Mouse (Mus musculus): ENCODE measurements around the gene Tmem132b. TPM values are rescaled to one million over a fixed set of nuclear protein-coding genes. Genes with fewer than 3 reads are reported as not detected.

Gene Tmem132b
- polyA plus RNA-seq, 1 experiment from 2014 or later = not detected

- no peak overlapping the region for H3K4me2 ChIP-seq (ENCODE audit: low read depth, low read length)
- no peaks in the 10 kb centered on the region for H3K36me3 ChIP-seq (replicated peaks; ENCODE audit: insufficient read depth, low read length)
- no peak for DNase-seq
- no peaks in the 10 kb centered on the region for H3K4me1 ChIP-seq (ENCODE audit: insufficient read depth)
- 0 out of 2 replicates have a peak, but pooled peaks cover under 1% of the 10 kb centered on the region for H3K9me3 ChIP-seq (ENCODE audit: low read length)
- H3K4me3 ChIP-seq (ENCODE audit: low read depth, low read length) = no peak overlapping the region
- ATAC-seq = no peak
- TF ChIP-seq CTCF (IDR thresholded peaks at IDR 0.05; ENCODE audit: low read depth) = no peak
- TF ChIP-seq EP300 (IDR thresholded peaks at IDR 0.05; ENCODE audit: low read depth) = no peak
- H3K27ac ChIP-seq (ENCODE audit: low read depth) = no peak overlapping the region
- WGBS (ENCODE audit: insufficient replicate concordance) = 65% methylated on average over 6 of the region's 6 CpGs
- H3K9ac ChIP-seq (replicated peaks) = no peak overlapping the region
- no peaks in the 10 kb centered on the region for H3K27me3 ChIP-seq (ENCODE audit: insufficient read depth, low read length)
Observed at GRCm38 (mm10) chr5:125766941-125767340, 235.4 kb downstream of the Tmem132b start.

GRCm38 (mm10) chr5:125767950-125768349 is 236.4 kb downstream of the Tmem132b start:
- no peak for DNase-seq
- ATAC-seq = no peak
- Histone ChIP-seq H3K27me3 (ENCODE audit: insufficient read depth, low read length) (no peaks in the 10 kb centered on the region), H3K9me3 (ENCODE audit: low read length) (0 out of 2 replicates have a peak, but pooled peaks cover 6% of the 10 kb centered on the region), H3K4me3 (ENCODE audit: low read depth, low read length) (no peak overlapping the region), H3K27ac (ENCODE audit: low read depth) (no peak overlapping the region), H3K4me1 (ENCODE audit: insufficient read depth) (no peaks in the 10 kb centered on the region), H3K36me3 (replicated peaks; ENCODE audit: insufficient read depth, low read length) (no peaks in the 10 kb centered on the region), H3K9ac (replicated peaks) (no peak overlapping the region), H3K4me2 (ENCODE audit: low read depth, low read length) (no peak overlapping the region)
- WGBS (ENCODE audit: insufficient replicate concordance) = 47% methylated on average over 1 of the region's 1 CpGs
- TF ChIP-seq EP300 (IDR thresholded peaks at IDR 0.05; ENCODE audit: low read depth) (no peak), CTCF (IDR thresholded peaks at IDR 0.05; ENCODE audit: low read depth) (no peak)

GRCm38 (mm10) chr5:125772238-125772637 is 240.7 kb downstream of the Tmem132b start:
- Histone ChIP-seq H3K4me2 (ENCODE audit: low read depth, low read length) (no peak overlapping the region), H3K9me3 (ENCODE audit: low read length) (0 out of 2 replicates have a peak, but pooled peaks cover 9% of the 10 kb centered on the region), H3K27me3 (ENCODE audit: insufficient read depth, low read length) (no peaks in the 10 kb centered on the region), H3K9ac (replicated peaks) (no peak overlapping the region), H3K36me3 (replicated peaks; ENCODE audit: insufficient read depth, low read length) (no peaks in the 10 kb centered on the region), H3K27ac (ENCODE audit: low read depth) (no peak overlapping the region), H3K4me1 (ENCODE audit: insufficient read depth) (no peaks in the 10 kb centered on the region), H3K4me3 (ENCODE audit: low read depth, low read length) (no peak overlapping the region)
- TF ChIP-seq EP300 (IDR thresholded peaks at IDR 0.05; ENCODE audit: low read depth) = no peak
- TF ChIP-seq CTCF (IDR thresholded peaks at IDR 0.05; ENCODE audit: low read depth) = no peak
- no peak for ATAC-seq
- WGBS (ENCODE audit: insufficient replicate concordance) = 76% methylated on average over 4 of the region's 4 CpGs
- DNase-seq = no peak

- 37% methylated on average over 2 of the region's 2 CpGs for WGBS (ENCODE audit: insufficient replicate concordance)
- Histone ChIP-seq H3K4me3 (ENCODE audit: low read depth, low read length) (no peak overlapping the region), H3K27me3 (ENCODE audit: insufficient read depth, low read length) (no peaks in the 10 kb centered on the region), H3K4me2 (ENCODE audit: low read depth, low read length) (no peak overlapping the region), H3K27ac (ENCODE audit: low read depth) (no peak overlapping the region), H3K9me3 (ENCODE audit: low read length) (peaks cover 10% of the 10 kb centered on the region; the same call in 1 of the 2 replicates), H3K9ac (replicated peaks) (no peak overlapping the region), H3K4me1 (ENCODE audit: insufficient read depth) (no peaks in the 10 kb centered on the region), H3K36me3 (replicated peaks; ENCODE audit: insufficient read depth, low read length) (no peaks in the 10 kb centered on the region)
- DNase-seq (no peak), ATAC-seq (no peak)
- no peak for TF ChIP-seq EP300 (IDR thresholded peaks at IDR 0.05; ENCODE audit: low read depth)
- no peak for TF ChIP-seq CTCF (IDR thresholded peaks at IDR 0.05; ENCODE audit: low read depth)
Observed at GRCm38 (mm10) chr5:125772756-125773155, 241.2 kb downstream of the Tmem132b start.

GRCm38 (mm10) chr5:125780332-125780731 is 248.8 kb downstream of the Tmem132b start:
- H3K9me3 ChIP-seq (ENCODE audit: low read length) = peaks cover 21% of the 10 kb centered on the region
- ATAC-seq = no peak
- 84% methylated on average over 1 of the region's 1 CpGs for WGBS (ENCODE audit: insufficient replicate concordance)
- H3K4me3 ChIP-seq (ENCODE audit: low read depth, low read length) = no peak overlapping the region
- H3K9ac ChIP-seq (replicated peaks) = no peak overlapping the region
- H3K27ac ChIP-seq (ENCODE audit: low read depth) = no peak overlapping the region
- no peaks in the 10 kb centered on the region for H3K4me1 ChIP-seq (ENCODE audit: insufficient read depth)
- TF ChIP-seq EP300 (IDR thresholded peaks at IDR 0.05; ENCODE audit: low read depth) = no peak
- no peak for TF ChIP-seq CTCF (IDR thresholded peaks at IDR 0.05; ENCODE audit: low read depth)
- no peak for DNase-seq
- no peaks in the 10 kb centered on the region for H3K27me3 ChIP-seq (ENCODE audit: insufficient read depth, low read length)
- no peak overlapping the region for H3K4me2 ChIP-seq (ENCODE audit: low read depth, low read length)
- H3K36me3 ChIP-seq (replicated peaks; ENCODE audit: insufficient read depth, low read length) = no peaks in the 10 kb centered on the region

GRCm38 (mm10) chr5:125792643-125793042 is 261.1 kb downstream of the Tmem132b start:
- H3K9me3 ChIP-seq (ENCODE audit: low read length) = peaks cover 4% of the 10 kb centered on the region; the same call in 1 of the 2 replicates
- H3K4me2 ChIP-seq (ENCODE audit: low read depth, low read length) = no peak overlapping the region
- 85% methylated on average over 1 of the region's 1 CpGs for WGBS (ENCODE audit: insufficient replicate concordance)
- no peaks in the 10 kb centered on the region for H3K27me3 ChIP-seq (ENCODE audit: insufficient read depth, low read length)
- no peak overlapping the region for H3K9ac ChIP-seq (replicated peaks)
- no peak overlapping the region for H3K4me3 ChIP-seq (ENCODE audit: low read depth, low read length)
- ATAC-seq (no peak), DNase-seq (no peak)
- H3K36me3 ChIP-seq (replicated peaks; ENCODE audit: insufficient read depth, low read length) = no peaks in the 10 kb centered on the region
- TF ChIP-seq CTCF (IDR thresholded peaks at IDR 0.05; ENCODE audit: low read depth) (0 out of 2 replicates have a peak, but pooled peaks have one; percentile 13), EP300 (IDR thresholded peaks at IDR 0.05; ENCODE audit: low read depth) (no peak)
- H3K4me1 ChIP-seq (ENCODE audit: insufficient read depth) = no peaks in the 10 kb centered on the region
- H3K27ac ChIP-seq (ENCODE audit: low read depth) = no peak overlapping the region

- 14% methylated on average over 1 of the region's 1 CpGs for WGBS (ENCODE audit: insufficient replicate concordance)
- TF ChIP-seq CTCF (IDR thresholded peaks at IDR 0.05; ENCODE audit: low read depth) (no peak), EP300 (IDR thresholded peaks at IDR 0.05; ENCODE audit: low read depth) (no peak)
- H3K4me1 ChIP-seq (ENCODE audit: insufficient read depth) = no peaks in the 10 kb centered on the region
- H3K9me3 ChIP-seq (ENCODE audit: low read length) = no peaks in the 10 kb centered on the region
- H3K36me3 ChIP-seq (replicated peaks; ENCODE audit: insufficient read depth, low read length) = no peaks in the 10 kb centered on the region
- no peaks in the 10 kb centered on the region for H3K27me3 ChIP-seq (ENCODE audit: insufficient read depth, low read length)
- H3K4me2 ChIP-seq (ENCODE audit: low read depth, low read length) = no peak overlapping the region
- no peak overlapping the region for H3K9ac ChIP-seq (replicated peaks)
- no peak for ATAC-seq
- DNase-seq = no peak
- H3K4me3 ChIP-seq (ENCODE audit: low read depth, low read length) = no peak overlapping the region
- no peak overlapping the region for H3K27ac ChIP-seq (ENCODE audit: low read depth)
Observed at GRCm38 (mm10) chr5:125794318-125794717, 262.7 kb downstream of the Tmem132b start.

All from liver, postnatal 0 days (tissue).